Mouse (Mus musculus) liver, embryonic 14.5 days (tissue): ENCODE measurements around the gene Hmgcs2. TPM values are rescaled to one million over a fixed set of nuclear protein-coding genes. Genes with fewer than 3 reads are reported as not detected.
"Not testable (repeated sequence)": the region's sequence is repeated elsewhere in the genome, so short reads cannot be mapped to it uniquely, and the experiment has no call there.

Source experiments
- ATAC-seq: fragments of 200-750 bp; cut with Nextera tagmentation; 2 replicates; pipeline ENCODE4 v1.8.0; 2017; ENCODE audit warnings: moderate number of reproducible peaks, mild to moderate bottlenecking, moderate library complexity; ENCODE audit not compliant: insufficient read depth
- DNase-seq, 3 experiments: peaks; one replicate each; pipeline ENCODE4 v3.0.0-alpha.2; 2012 to 2013; ENCODE audit warnings: low read depth in 3 of 3, low spot score in 3 of 3
- H3K27ac ChIP-seq: fragments of 300-500 bp; sonication (generic); 2 replicates; pipeline ENCODE4 v1.5.1; 2014; ENCODE audit warnings: moderate library complexity, mild to moderate bottlenecking, control low read depth, inconsistent platforms
- H3K27me3 ChIP-seq: fragments of 300-500 bp; sonication (generic); 2 replicates; pipeline ENCODE4 v1.6.1; 2014; ENCODE audit warnings: mild to moderate bottlenecking, low read length, moderate library complexity; ENCODE audit not compliant: control insufficient read depth, insufficient read depth
- H3K36me3 ChIP-seq: fragments of 300-500 bp; sonication (generic); replicated peaks from 2 replicates; pipeline ENCODE4 v1.6.1; 2014; ENCODE audit warnings: low read depth; ENCODE audit not compliant: control insufficient read depth, insufficient read depth
- H3K4me1 ChIP-seq, 2 experiments: fragments of 200-500 bp in 1 of 2; fragments of 300-500 bp in 1 of 2; sonication (generic) in 1 of 2; replicated peaks; 2 replicates each; pipeline ENCODE4 v1.6.1; 2012 to 2014; ENCODE audit warnings: antibody characterized with exemption in 1 of 2, inconsistent platforms in 1 of 2, low read length in 1 of 2; ENCODE audit not compliant: control insufficient read depth in 2 of 2, insufficient read depth in 2 of 2
- H3K4me2 ChIP-seq: fragments of 300-500 bp; sonication (generic); 2 replicates; pipeline ENCODE4 v1.6.1; 2014; ENCODE audit warnings: low read depth, mild to moderate bottlenecking, control low read depth, moderate library complexity
- H3K4me3 ChIP-seq, 2 experiments: fragments of 200-500 bp in 1 of 2; fragments of 300-500 bp in 1 of 2; sonication (generic) in 1 of 2; 2 replicates each; pipeline ENCODE4 v1.5.1; 2012 to 2014; ENCODE audit warnings: low read depth in 2 of 2, low read length in 2 of 2, mild to moderate bottlenecking in 2 of 2, control low read depth in 1 of 2, inconsistent platforms in 1 of 2, moderate library complexity in 1 of 2; ENCODE audit not compliant: insufficient read depth in 1 of 2
- H3K9ac ChIP-seq: fragments of 300-500 bp; sonication (generic); replicated peaks from 2 replicates; pipeline ENCODE4 v1.6.1; 2014; ENCODE audit warnings: mild to moderate bottlenecking, control low read depth, moderate library complexity
- H3K9me3 ChIP-seq: fragments of 300-500 bp; sonication (generic); 2 replicates; pipeline ENCODE4 v1.6.1; 2016; ENCODE audit warnings: low read length, mixed read lengths; ENCODE audit not compliant: control insufficient read depth
- CTCF ChIP-seq: IDR thresholded peaks from 2 replicates; pipeline ENCODE4 v1.5.1; 2016; ENCODE audit warnings: antibody characterized with exemption, low read depth, control low read depth
- EP300 ChIP-seq: IDR thresholded peaks from 2 replicates; pipeline ENCODE4 v1.6.1; 2016; ENCODE audit warnings: antibody characterized with exemption, low read depth
- WGBS: fragments of 180-500 bp; shearing (Covaris S2); extraction: QIAGEN DNeasy Blood & Tissue Kit; methylation state at CpG from one replicate; pipeline ENCODE4 v1.1.7; 2014; ENCODE audit not compliant: insufficient replicate concordance; 5-methylcytosine and 5-hydroxymethylcytosine counted together
- polyA plus RNA-seq, 2 experiments: library from polyadenylated mRNA; depleted of rRNA in 1 of 2; stranded (reverse) in 1 of 2; unstranded in 1 of 2; fragments of >200 nt; fragmentation: Nextera tagmentation in 1 of 2; extraction: Ambion mirVana in 1 of 2; gene quantifications; 2 replicates each; pipeline versions ENCODE4 v1.2.1 to v1.2.3; 2012 to 2014

Gene Hmgcs2
- polyA plus RNA-seq, 2 experiments, result 32.1 to 85.7 TPM

DNA sequence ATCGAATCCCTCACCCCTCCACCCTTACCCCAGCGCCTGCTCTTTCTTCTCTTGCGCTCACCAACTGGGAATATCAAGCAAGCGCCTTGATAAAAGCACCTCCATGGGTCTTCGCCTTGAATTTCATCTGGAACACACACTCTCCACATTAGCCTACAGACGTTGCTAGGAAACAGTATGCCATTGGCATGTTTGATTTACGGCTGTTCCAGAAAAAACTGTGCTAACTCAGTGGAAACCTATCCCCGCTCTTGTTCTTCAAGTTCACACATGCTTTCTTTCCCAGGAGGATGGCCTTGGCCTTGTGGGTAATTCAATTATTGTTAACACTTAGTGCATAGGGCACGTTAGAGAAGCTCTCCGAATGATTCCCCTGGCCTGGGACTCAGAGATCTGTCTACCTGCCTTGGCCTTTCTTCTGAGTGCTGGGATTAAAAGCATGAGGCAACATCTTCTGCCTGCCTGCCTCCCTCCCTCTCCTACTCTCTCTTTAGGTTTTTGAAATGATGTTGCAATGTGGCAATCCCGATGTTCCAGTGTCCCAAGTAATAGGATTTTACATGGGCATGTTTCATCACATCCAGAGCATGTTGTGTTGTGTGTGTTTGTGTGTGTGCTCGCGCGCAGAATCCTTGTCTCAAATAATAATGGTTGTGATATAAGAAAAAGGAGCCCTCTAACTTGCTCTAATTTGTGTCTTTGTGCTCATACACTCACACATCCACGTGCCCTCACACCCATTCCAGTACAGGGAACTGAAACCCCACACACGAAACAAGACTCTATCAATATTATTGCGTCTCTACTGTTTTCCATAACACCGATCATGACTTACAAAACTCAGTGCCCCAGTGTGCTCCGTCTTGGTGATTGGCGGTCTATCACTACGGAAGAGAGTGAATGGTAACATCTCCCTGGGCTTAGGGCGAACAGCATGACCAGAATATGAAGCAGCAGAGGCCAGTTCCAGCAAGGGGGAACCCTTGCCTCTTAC, 56.7 kb downstream of the Hmgcs2 start:
- Histone ChIP-seq H3K4me3 (peak overlapping the region; percentile 69 to 73), H3K9ac (no peak overlapping the region), H3K27me3 (no peaks in the 10 kb centered on the region), H3K27ac (no peak overlapping the region), H3K9me3 (no peaks in the 10 kb centered on the region), H3K4me1 (peaks cover 5 to 35% of the 10 kb centered on the region in 2 experiments), H3K4me2 (peak overlapping the region; percentile 86), H3K36me3 (peaks cover 4% of the 10 kb centered on the region; the same call in 1 of the 2 replicates)
- TF ChIP-seq EP300, result no peak
- no peak for TF ChIP-seq CTCF
- no peak for DNase-seq
- ATAC-seq, result no peak
- 65% methylated on average over 22 of the region's 22 CpGs for WGBS

DNA sequence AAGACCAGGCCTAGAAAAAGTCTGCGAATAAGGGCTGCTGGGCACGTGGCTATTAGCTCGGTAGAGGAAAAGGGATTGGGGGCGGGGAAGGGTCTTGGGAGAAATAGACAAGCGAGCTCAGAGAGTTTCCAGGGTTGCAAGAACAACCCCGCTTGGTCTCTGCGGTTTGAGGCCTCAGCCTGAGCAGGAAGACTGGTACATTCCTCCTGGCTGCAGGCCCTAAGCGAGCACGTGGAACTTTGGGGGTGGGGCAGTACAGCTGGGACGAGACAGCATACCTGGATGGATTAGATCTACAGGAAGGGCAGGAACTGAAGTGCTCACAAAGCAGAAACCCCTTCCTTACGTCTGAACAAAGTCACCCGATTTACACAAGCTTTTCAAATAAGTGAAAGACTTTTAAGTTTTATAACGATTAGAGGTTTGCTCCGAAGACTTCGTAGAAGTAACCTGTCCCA, 58.4 kb downstream of the Hmgcs2 start:
- H3K9me3 ChIP-seq, result no peaks in the 10 kb centered on the region
- 1% methylated on average over 15 of the region's 15 CpGs for WGBS
- DNase-seq, result peak in 2 of 3 experiments; percentile 24 to 32
- peak overlapping the region; percentile 86 for H3K4me2 ChIP-seq
- no peak overlapping the region for H3K27ac ChIP-seq
- no peaks in the 10 kb centered on the region for H3K27me3 ChIP-seq
- ATAC-seq, result peak; percentile 49; the same call in 1 of the 2 replicates
- H3K36me3 ChIP-seq, result no peaks in the 10 kb centered on the region
- peaks cover 5 to 34% of the 10 kb centered on the region in 2 experiments for H3K4me1 ChIP-seq
- no peak for TF ChIP-seq CTCF
- no peak for TF ChIP-seq EP300
- H3K9ac ChIP-seq, result peak overlapping the region; percentile 69
- peak overlapping the region; percentile 69 to 73 for H3K4me3 ChIP-seq

DNA sequence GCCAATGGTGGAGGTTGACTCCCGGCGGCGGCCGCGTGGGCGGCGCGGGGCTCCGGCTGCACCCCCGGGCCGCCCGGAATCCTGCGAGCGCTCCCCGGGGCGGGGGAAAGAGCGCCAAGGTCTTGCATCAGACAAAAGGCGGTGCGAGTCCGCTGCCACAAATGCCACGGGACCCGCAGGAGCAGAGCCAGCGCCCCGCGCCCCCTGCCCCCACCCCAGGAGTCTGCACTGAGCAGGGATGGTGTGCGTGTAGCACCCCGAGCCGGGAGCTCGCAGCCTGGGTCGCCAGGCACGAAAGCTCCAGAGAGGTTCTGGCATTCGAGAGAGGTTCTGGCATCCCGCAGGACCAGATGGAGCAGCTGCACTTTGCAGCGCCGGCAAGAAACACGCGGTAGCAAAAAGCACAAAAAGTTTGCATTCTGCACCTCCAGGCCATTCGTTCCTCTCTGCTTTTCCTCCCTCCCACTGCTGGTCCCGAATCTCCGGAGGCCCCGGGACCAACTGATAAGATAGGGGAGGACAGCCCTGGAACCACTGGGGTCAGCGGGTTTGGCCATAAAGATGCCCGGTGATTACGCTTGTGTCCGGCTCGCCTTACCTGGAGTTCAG, 59.0 kb downstream of the Hmgcs2 start:
- DNase-seq (peak in 1 of 3 experiments; percentile 13), ATAC-seq (peak; percentile 42)
- no peaks in the 10 kb centered on the region for H3K9me3 ChIP-seq
- H3K4me3 ChIP-seq, result peak overlapping the region; percentile 69 to 73
- no peaks in the 10 kb centered on the region for H3K36me3 ChIP-seq
- H3K27me3 ChIP-seq, result no peaks in the 10 kb centered on the region
- WGBS, result under 1% methylated on average over 46 of the region's 46 CpGs
- no peak overlapping the region for H3K27ac ChIP-seq
- H3K4me2 ChIP-seq, result peak overlapping the region; percentile 86
- peak overlapping the region; percentile 69 for H3K9ac ChIP-seq
- H3K4me1 ChIP-seq, result peaks cover 5 to 34% of the 10 kb centered on the region in 2 experiments
- TF ChIP-seq EP300, result no peak
- no peak for TF ChIP-seq CTCF

DNA sequence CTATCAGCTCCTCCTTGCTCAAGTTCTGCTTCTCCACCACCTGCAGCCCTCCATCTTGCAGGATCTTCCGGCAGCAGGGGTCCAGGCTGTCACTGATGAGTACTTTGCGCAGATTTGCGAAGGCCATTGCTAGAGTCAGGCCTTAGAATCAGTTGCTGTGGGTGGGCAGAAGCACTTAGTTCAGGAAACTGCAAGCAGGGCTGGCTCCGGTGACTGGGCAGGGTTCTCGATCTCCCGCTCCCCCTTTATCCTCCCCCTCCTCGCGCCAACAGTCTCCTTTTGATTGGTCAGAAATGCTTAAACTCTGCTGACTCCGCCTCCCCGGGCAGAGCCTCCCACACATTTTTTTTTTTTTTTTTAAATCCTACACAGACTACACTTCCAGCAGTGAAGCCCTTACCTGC, 59.5 kb downstream of the Hmgcs2 start, which contains the start of gene Phgdh:
TSS of gene Phgdh (minus strand) at position 285 of the 404 bp plus-strand sequence.
- peaks cover 5 to 34% of the 10 kb centered on the region in 2 experiments for H3K4me1 ChIP-seq
- not testable (repeated sequence) for H3K36me3 ChIP-seq, H3K9me3 ChIP-seq, H3K27ac ChIP-seq, H3K27me3 ChIP-seq
- peak within 1 kb of the TSS; percentile 69 to 73 for H3K4me3 ChIP-seq
- 0% methylated on average over 10 of the region's 10 CpGs for WGBS
- peak within 1 kb of the TSS; percentile 69 for H3K9ac ChIP-seq
- DNase-seq (peak; percentile 52 to 55 (median 55)), ATAC-seq (peak; percentile 62)
- H3K4me2 ChIP-seq, result peak within 1 kb of the TSS; percentile 86
